Mouse (Mus musculus): ENCODE results near the gene Cabs1.
A peak's percentile ranks its signal among the peaks of the same experiment; 100 is the strongest.

The Cabs1 gene

DNA sequence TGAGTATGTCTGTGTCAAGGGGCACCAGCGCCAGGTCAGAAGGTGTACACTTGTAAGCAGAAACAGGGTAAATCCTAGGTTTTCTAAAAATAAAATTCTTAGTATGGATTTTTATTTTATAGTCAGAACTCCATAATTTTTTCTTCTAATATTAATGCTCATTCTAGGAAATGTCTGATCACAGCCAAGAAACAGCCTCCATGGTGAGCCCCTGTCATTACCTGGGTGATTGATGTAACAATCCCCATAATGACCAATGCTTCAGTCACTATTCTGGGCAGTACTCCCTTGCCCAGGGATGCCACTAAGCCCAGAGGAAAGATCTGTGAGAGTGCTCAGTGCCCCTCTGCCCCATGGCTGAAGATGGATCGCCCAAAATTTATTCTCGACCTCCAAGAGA, at the start of gene Cabs1:
Cabs1 (plus strand) TSS at position 301 of the 400 bp plus-strand sequence.
- DNase-seq = no peak

GRCm38 (mm10) chr5:87931603-87932002, 47.6 kb upstream of the Cabs1 start:
- no peak for DNase-seq

DNA sequence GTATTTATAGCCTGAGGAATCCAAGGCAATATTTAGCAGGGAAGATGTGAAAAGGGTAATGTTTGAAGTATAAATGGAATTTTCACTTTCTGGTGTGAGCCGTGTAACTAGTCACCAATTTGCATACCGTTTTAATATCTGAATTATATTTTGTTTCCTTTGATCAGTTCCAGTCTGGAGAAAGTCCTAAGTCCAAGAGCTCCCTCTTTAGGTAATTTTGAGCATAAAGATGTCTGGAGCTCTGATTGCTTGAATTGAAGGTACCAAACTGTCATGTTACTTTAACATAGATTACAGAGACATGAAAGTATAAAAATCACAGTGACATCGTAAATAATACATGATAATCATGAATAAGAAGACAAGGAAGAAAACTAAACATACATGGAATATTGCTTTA, 38.5 kb upstream of the Cabs1 start:
- peak; percentile 3 to 20 for DNase-seq

GRCm38 (mm10) chr5:87942515-87942914, 36.7 kb upstream of the Cabs1 start:
- no peak for DNase-seq

DNA sequence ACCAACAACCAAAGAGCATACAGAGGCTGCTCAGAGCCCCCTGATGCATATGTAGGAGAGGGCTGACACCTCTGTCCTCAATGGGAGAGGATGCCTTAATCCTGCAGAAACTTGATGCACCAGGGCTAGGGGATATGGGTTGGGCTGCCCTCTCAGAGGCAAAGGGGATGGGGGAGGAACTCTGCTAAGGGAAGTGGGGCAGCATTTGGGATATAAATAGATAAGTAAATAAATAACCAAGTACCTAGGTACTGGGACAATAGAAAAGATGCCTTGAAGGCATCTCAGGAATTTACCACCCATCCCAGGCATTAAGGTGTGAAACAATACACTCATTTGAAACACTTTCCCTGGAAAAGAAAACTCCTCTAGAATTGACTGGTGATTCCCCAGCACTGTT, 27.4 kb upstream of the Cabs1 start:
- DNase-seq = no peak

DNA sequence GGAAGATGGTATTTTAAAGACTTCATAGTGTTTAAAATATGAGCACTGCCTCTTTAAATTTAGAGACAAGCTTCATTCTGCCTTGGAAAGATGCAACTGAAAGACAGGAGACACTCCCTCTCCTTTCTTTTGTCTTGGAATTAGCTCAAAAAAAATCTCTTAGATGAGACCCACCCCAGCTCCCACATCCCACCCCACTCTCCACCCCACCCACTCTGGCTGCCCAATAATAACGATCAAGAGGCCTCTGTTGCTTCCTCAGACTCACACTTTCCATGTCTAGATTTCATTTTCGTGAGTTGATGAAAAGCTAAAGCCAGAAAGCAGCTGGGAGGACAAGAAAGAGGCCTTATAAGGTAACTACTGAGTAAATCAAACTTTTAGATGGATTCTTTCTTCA, 10.0 kb upstream of the Cabs1 start, which contains the start of the genes 2310003L06Rik and Gm28434:
2310003L06Rik (plus strand) TSS at position 259 of the 400 bp plus-strand sequence.
Gm28434 (plus strand) TSS at position 317 of the 400 bp plus-strand sequence.
- DNase-seq = no peak

GRCm38 (mm10) chr5:87982468-87983214, 3.4 kb downstream of the Cabs1 start:
- DNase-seq = peak; percentile 8 to 9

GRCm38 (mm10) chr5:88002249-88002648, 23.0 kb downstream of the Cabs1 start, which contains the start of gene Smr3a:
TSS of gene Smr3a (plus strand) at chr5:88002549.
- DNase-seq = no peak

- no peak for DNase-seq
Measured at GRCm38 (mm10) chr5:88005241-88005640, 26.0 kb downstream of the Cabs1 start.
